Mouse (Mus musculus) adrenal gland, postnatal 10 days (tissue): ENCODE results near the gene Mosmo. TPM values are rescaled to one million over a fixed set of nuclear protein-coding genes. Genes with fewer than 3 reads are reported as not detected.

Experiments
- DNase-seq: peaks from one replicate; pipeline ENCODE4 v3.0.0; 2021; ENCODE audit warnings: mixed read lengths
- long read RNA-seq, 2 experiments: library from polyadenylated mRNA; stranded (forward); transcript quantifications; one replicate each; pipeline ENCODE4 v2.0.0; 2021
- total RNA-seq, 2 experiments: library from RNA; stranded (reverse); gene quantifications; 2 replicates each; pipeline ENCODE4 v1.2.3; 2021

Mosmo gene
- total RNA-seq, result 10 to 100 TPM; 30.3 to 31.4 TPM
- long read RNA-seq, experiment 1, full-length matches to known transcripts, result 10 of 17 reads
- long read RNA-seq, experiment 1, partial matches to known transcripts, result 1 of 17 reads
- long read RNA-seq, experiment 1, other reads (novel, unspliced or antisense), result 6 of 17 reads
- long read RNA-seq, experiment 2, full-length matches to known transcripts, result 3 of 5 reads
- long read RNA-seq, experiment 2, partial matches to known transcripts, result 0 of 5 reads
- long read RNA-seq, experiment 2, other reads (novel, unspliced or antisense), result 2 of 5 reads

GRCm38 (mm10) chr7:120677001-120677643, at the start of gene Mosmo:
Gene Mosmo, plus strand, starts transcription at chr7:120677618.
- DNase-seq, result peak; percentile 90

GRCm38 (mm10) chr7:120632518-120632917, 44.9 kb upstream of the Mosmo start:
- DNase-seq, result peak; percentile 27

- DNase-seq, result peak; percentile 7
Observed at GRCm38 (mm10) chr7:120634301-120634700, 43.1 kb upstream of the Mosmo start.

DNA sequence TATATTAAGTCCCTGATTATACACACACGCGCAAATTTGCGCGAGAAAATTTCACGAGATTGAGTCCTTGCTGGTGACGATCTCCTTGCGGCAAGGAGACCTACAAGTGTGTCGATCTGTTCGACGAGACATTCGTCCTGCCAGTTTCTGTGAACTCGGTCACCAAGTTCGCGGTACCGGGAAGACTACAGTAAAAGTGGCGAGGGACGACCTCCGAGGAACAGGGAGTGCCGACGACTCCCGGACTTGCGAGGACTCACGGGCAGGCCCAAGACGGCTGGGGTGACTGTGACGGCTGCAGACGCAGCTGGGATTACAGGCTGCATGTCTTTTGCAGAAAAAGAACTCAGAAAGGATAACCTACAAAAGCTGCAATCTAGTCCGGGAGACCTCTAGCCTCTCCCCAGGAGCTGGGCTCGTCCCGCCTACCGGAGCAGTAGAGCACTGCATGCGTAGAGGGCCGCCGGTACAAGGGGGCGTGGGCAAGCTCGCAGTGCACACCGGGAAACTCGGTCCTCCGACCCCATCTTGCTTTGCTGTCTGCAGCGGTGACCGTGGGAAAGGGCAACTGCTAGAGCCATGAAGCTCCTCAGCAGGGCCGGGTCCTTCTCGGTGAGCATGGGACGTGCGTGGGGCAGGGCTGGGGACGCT, 42.6 kb upstream of the Mosmo start, which contains the start of gene Uqcrc2:
Gene Uqcrc2 (plus strand): TSS at position 466 of the 651 bp plus-strand sequence.
- peak; percentile 92 for DNase-seq

- DNase-seq, result no peak
Observed at GRCm38 (mm10) chr7:120635362-120635781, 42.0 kb upstream of the Mosmo start.

GRCm38 (mm10) chr7:120635821-120636220, 41.6 kb upstream of the Mosmo start:
- DNase-seq, result peak; percentile 13

DNA sequence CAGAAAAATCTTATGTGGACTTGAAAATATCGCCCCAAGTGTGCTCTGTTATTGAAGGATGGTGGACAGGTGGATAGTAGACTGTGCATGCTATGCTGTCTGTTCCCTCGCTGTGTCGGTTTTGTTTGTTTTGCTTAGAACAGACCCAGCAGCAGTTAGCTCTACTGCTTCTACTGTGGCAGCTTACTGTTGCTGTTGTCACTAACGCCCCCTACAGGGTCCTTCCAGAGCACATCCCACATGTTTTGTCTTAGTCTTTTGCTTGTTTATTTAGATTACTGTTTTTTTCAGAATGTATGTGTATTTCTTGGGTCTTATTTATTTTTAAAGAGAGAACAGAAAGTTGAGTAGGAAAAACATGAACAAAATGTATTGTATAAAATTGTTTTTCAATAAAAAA, 34.2 kb upstream of the Mosmo start:
- no peak for DNase-seq

GRCm38 (mm10) chr7:120647849-120648248, 29.6 kb upstream of the Mosmo start:
- no peak for DNase-seq

GRCm38 (mm10) chr7:120662079-120662478, 15.3 kb upstream of the Mosmo start:
- DNase-seq, result no peak

- peak; percentile 86 for DNase-seq
Observed at GRCm38 (mm10) chr7:120670153-120670875, 7.1 kb upstream of the Mosmo start, which contains the start of gene Pdzd9. Gene Pdzd9, minus strand, starts transcription at chr7:120670343.

DNA sequence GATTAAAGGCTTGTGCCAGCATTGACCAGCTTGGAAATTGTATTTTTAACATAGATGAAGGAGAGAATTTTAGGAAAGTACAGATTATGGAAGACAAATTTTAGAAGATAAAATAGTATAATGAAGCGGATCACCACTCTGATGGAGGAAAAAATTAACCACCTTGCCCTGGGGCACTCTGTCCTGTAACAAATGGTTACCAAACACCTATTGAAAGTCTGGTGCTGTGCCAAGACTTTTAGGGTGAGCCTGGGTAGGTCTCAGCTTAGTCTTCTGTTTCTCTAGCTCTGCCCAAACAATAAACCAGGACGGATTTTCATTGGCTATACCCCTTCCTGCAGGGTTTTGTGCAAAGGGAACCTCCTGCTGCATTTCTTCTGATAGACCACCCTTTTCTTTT, 6.1 kb upstream of the Mosmo start:
- no peak for DNase-seq

GRCm38 (mm10) chr7:120677764-120678531, 530 bp downstream of the Mosmo start:
- DNase-seq, result peak; percentile 52

GRCm38 (mm10) chr7:120679023-120679422, 1.6 kb downstream of the Mosmo start:
- no peak for DNase-seq

GRCm38 (mm10) chr7:120682002-120682401, 4.6 kb downstream of the Mosmo start:
- DNase-seq, result no peak

DNA sequence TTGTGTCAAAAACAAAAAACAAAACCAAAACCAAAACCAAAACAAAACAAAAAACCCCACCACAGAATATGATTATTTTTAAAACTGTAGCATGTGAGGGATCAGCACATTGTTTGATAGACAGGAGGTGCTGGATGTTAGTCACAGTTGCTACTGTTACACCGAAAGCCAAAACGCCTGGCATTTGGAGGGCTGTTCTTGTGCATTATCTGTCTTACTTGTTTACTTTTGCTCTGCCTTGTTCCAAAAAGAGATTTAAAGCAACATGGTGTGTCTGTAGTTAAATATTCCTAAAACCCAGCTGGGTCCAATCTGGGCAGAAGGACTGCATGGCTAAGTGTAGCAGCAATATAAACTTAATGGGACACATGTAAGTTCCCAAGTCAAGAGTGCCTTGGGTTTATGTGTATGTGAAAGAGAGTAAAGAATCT, 7.3 kb downstream of the Mosmo start:
- DNase-seq, result no peak

- no peak for DNase-seq
Observed at GRCm38 (mm10) chr7:120685227-120685626, 7.8 kb downstream of the Mosmo start.

DNA sequence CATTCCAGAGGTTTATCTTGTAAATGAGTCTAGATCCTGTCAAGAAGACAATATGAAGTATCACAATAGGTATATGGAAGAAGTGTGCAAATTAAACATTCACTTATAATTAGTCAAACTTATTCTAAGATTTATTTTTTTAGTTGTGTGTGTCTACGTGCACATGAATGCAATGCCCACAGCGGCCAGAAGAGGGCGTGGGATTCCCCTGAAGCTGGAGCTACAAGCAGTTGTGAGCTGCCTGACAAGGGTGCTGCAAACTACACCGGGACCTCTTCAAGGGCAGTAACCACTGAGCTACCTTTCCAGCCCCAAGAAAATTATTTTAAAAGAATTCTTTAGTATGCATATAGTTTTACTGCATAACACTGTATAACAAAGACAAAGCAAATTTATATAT, 13.2 kb downstream of the Mosmo start:
- DNase-seq, result no peak

- no peak for DNase-seq
Observed at GRCm38 (mm10) chr7:120693831-120694375, 16.5 kb downstream of the Mosmo start.

DNA sequence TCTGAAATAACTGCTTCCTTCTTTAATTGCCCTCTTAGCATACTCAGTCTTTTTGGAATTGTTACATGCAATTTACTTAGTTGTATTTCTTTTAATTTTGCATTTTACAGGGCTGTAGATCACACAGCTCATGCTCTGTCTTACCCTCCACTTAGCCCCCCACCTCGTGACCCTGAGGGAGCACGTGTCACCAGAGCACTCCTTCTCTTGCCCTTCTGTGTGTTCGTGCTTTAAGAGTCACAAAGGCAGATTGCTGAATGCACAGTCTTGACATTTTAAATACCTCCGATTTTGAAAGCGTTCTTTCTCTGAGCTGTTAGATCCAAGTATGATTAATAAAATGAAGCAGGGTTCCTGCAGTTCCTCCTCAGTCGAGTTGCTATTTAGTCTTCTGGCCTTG, 17.8 kb downstream of the Mosmo start:
- DNase-seq, result peak; percentile 27

DNA sequence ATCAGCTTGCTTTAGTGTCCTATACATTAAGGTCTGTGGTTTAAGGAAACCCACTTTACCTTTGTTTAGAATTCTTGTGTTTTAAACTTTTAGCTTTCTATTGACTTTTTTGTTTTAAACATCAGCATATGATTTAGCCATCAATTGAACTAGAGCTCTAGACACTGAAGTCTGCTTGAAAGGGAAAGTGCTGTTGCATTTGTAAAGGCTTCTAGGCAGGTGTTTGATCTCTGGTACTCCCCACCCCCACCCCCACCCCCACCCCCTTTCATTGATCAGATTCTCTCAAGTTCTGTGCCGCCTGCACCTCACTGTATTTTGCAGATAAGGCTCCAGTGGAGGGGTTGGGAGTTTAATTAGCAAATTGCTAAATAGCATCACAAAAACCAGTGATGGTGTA, 18.2 kb downstream of the Mosmo start:
- DNase-seq, result no peak

- DNase-seq, result no peak
Observed at GRCm38 (mm10) chr7:120696331-120696730, 18.9 kb downstream of the Mosmo start.
